In genomic region chr17:56544699-56545387, GRCm38 (mm10) we compare ENCODE assay signal across 17 mouse cellular contexts. TPM values are rescaled to one million over a fixed set of nuclear protein-coding genes. Genes with fewer than 3 reads are reported as not detected.
"Had no signal": no experiment of that assay in that cellular context is flagged by ENCODE, and none has a peak within 500 bp of the region (broad histone marks: within the 10 kb centered on the region; RNA-seq: fewer than 3 reads in every experiment).

No protein-coding gene starts in this region.

- ATAC-seq: intestine, postnatal 0 days had no signal

- H3K4me1 ChIP-seq: limb, embryonic 13.5 days had no signal

- H3K36me3 ChIP-seq: limb, embryonic 13.5 days; liver, embryonic 13.5 days; neural tube, embryonic 15.5 days had no signal

- H3K4me3 ChIP-seq: layer of hippocampus, adult 2 months; limb, embryonic 13.5 days; liver, embryonic 13.5 days; myocyte; neural tube, embryonic 15.5 days had no signal

- H3K9me3 ChIP-seq: limb, embryonic 13.5 days; liver, embryonic 13.5 days; neural tube, embryonic 15.5 days had no signal

- H3K9ac ChIP-seq: limb, embryonic 13.5 days; liver, embryonic 13.5 days; neural tube, embryonic 15.5 days had no signal

- H3K27me3 ChIP-seq: limb, embryonic 13.5 days; neural tube, embryonic 15.5 days had no signal

- H3K4me2 ChIP-seq: limb, embryonic 13.5 days; liver, embryonic 13.5 days; neural tube, embryonic 15.5 days had no signal

- DNase-seq: kidney, adult 8-10 months; kidney, postnatal 4 days; liver, embryonic 13.5 days; lung, adult 18-20 months; right cerebral cortex, adult 18-20 months; right cerebral cortex, postnatal 25 days; thymus, postnatal 14 days had no signal

- H3K27ac ChIP-seq: layer of hippocampus, adult 2 months; limb, embryonic 13.5 days; liver, embryonic 13.5 days; neural tube, embryonic 15.5 days had no signal

RNA-seq across cellular contexts. Expression of gene Gm20219, which starts 9.3 kb away (rescaled TPM):
- polyA plus RNA-seq: intestine, postnatal 0 days had no signal

RNA-seq across cellular contexts. Expression of gene Znrf4, which starts 32.6 kb away (rescaled TPM):
- polyA plus RNA-seq: intestine, postnatal 0 days; kidney, embryonic 16.5 days; limb, embryonic 13.5 days; liver, embryonic 13.5 days; lung, embryonic 16.5 days; myocyte; neural tube, embryonic 11.5 days; neural tube, embryonic 15.5 days; small intestine, adult 2 months; stomach, embryonic 16.5 days had no signal
